Comparison of ENCODE assay signal across 25 mouse cellular contexts in genomic region chr10:69318514-69318913, GRCm38 (mm10). TPM values are rescaled to one million over a fixed set of nuclear protein-coding genes. Genes with fewer than 3 reads are reported as not detected.
DNase-seq lines count a peak whose midpoint lies in the region; ATAC-seq and TF ChIP-seq lines count a peak whose summit lies in the region.
"Had no signal": no experiment of that assay in that cellular context is flagged by ENCODE, and none has a peak within 500 bp of the region (broad histone marks: within the 10 kb centered on the region; RNA-seq: fewer than 3 reads in every experiment).

No protein-coding gene starts in this region.

- peaks cover 10% of the 10 kb centered on the region for H3K36me3 ChIP-seq in E14TG2a.4 (ENCODE audit: insufficient read depth, low read length)
- H3K36me3 ChIP-seq in ES-Bruce4 (ENCODE audit: control insufficient read depth, insufficient read depth, low read length, poor library complexity, severe bottlenecking), result no peaks in the 10 kb centered on the region
- H3K36me3 ChIP-seq in ES-E14 (ENCODE audit: control insufficient read depth, insufficient read depth, low read length, poor library complexity, severe bottlenecking), result no peaks in the 10 kb centered on the region
- H3K36me3 ChIP-seq: embryonic facial prominence, embryonic 10.5 days; embryonic facial prominence, embryonic 12.5 days; forebrain, embryonic 15.5 days; G1E had no signal

- in situ Hi-C loops in ES-E14 (cut with MboI; ENCODE audit: low sequenced_read_pairs in 2 of 2, unreplicated experiment in 2 of 2), result loop anchor here in 1 of 2 experiments (25.0 kb wide), 1 partner anchor 406 kb away; no protein-coding TSS in a partner anchor

- H3K27ac ChIP-seq in ES-Bruce4 (ENCODE audit: insufficient read depth, low read length) (no peak overlapping the region; the same call in 1 of the 2 replicates), ES-E14 (ENCODE audit: insufficient read depth, low read depth, low read length, poor library complexity, severe bottlenecking) (no peak overlapping the region)
- H3K27ac ChIP-seq: embryonic facial prominence, embryonic 10.5 days; embryonic facial prominence, embryonic 12.5 days; forebrain, embryonic 13.5 days; forebrain, embryonic 15.5 days had no signal

- no peaks in the 10 kb centered on the region for H3K9me3 ChIP-seq in E14TG2a.4 (ENCODE audit: low read length)
- no peaks in the 10 kb centered on the region for H3K9me3 ChIP-seq in ES-Bruce4 (replicated peaks; ENCODE audit: control insufficient read depth, insufficient read depth, low read length, poor library complexity, severe bottlenecking)
- H3K9me3 ChIP-seq in ES-E14 (ENCODE audit: control insufficient read depth, insufficient read depth, low read depth, low read length), result no peaks in the 10 kb centered on the region
- H3K9me3 ChIP-seq: embryonic facial prominence, embryonic 10.5 days; forebrain, embryonic 15.5 days had no signal

- TF ChIP-seq POLR2A in ES-Bruce4 (IDR thresholded peaks at IDR 0.05; ENCODE audit: insufficient read depth, low read length), result peak; percentile 62

- peak overlapping the region; percentile 80; the same call in 1 of the 2 replicates for H3K9ac ChIP-seq in ES-Bruce4 (ENCODE audit: low read depth, poor library complexity, severe bottlenecking)
- H3K9ac ChIP-seq in ES-E14 (ENCODE audit: insufficient read depth, low read depth, low read length, poor library complexity, severe bottlenecking), result peak overlapping the region; percentile 73; the same call in 1 of the 2 replicates
- H3K9ac ChIP-seq: embryonic facial prominence, embryonic 12.5 days; forebrain, embryonic 13.5 days; forebrain, embryonic 15.5 days; forebrain, postnatal 0 days had no signal

- no peak for TF ChIP-seq CTCF in E14TG2a.4 (conservative IDR thresholded peaks at IDR 0.05; ENCODE audit: low read length)
- no peak for TF ChIP-seq CTCF in ES-Bruce4 (IDR thresholded peaks at IDR 0.05; ENCODE audit: low read depth, low read length)

- no peak for ATAC-seq in CD4-positive, CD25-positive, alpha-beta regulatory T cell, adult 4 months
- ATAC-seq: activated CD4-positive, CD25-positive, alpha-beta regulatory T cell, adult 4 months; forebrain, embryonic 13.5 days; forebrain, embryonic 15.5 days; forebrain, postnatal 0 days; Patski had no signal

- DNase-seq in ES-E14 (ENCODE audit: low read depth, low spot score) (no peak), ZHBTc4 (ENCODE audit: low read depth, low spot score) (peak; percentile 90)
- DNase-seq in gastrocnemius, adult 18-20 months (ENCODE audit: low spot score), result no peak
- DNase-seq in thymus, postnatal 14 days, result no peak
- DNase-seq: adrenal gland, adult 8-10 months; adrenal gland, postnatal 14 days; adrenal gland, postnatal 36 days; cerebellum, adult 11-12 months; cerebellum, adult 2 months; cerebellum, adult 9-10 months; cerebellum, postnatal 14 days; cerebellum, postnatal 36 days; embryo, embryonic 11 days; forebrain, postnatal 0 days had no signal

- peak overlapping the region; percentile 76 for H3K4me3 ChIP-seq in E14TG2a.4 (replicated peaks; ENCODE audit: low read length)
- H3K4me3 ChIP-seq in ES-Bruce4 (ENCODE audit: low read depth, low read length), result peak overlapping the region; percentile 69
- H3K4me3 ChIP-seq in ES-E14 (ENCODE audit: insufficient read depth in 1 of 2, low read depth in 1 of 2, low read length in 2 of 2, poor library complexity in 1 of 2, severe bottlenecking in 1 of 2), result peak overlapping the region; percentile 71 to 98
- H3K4me3 ChIP-seq: embryonic facial prominence, embryonic 10.5 days; embryonic facial prominence, embryonic 12.5 days; forebrain, embryonic 13.5 days; forebrain, embryonic 15.5 days had no signal

- no peaks in the 10 kb centered on the region for H3K27me3 ChIP-seq in E14TG2a.4 (ENCODE audit: insufficient read depth, low read length)
- H3K27me3 ChIP-seq in ES-Bruce4 (ENCODE audit: control insufficient read depth, insufficient read depth, low read length, poor library complexity, severe bottlenecking), result no peaks in the 10 kb centered on the region
- H3K27me3 ChIP-seq: CH12.LX; embryonic facial prominence, embryonic 12.5 days; forebrain, embryonic 13.5 days; forebrain, embryonic 15.5 days; Patski had no signal

- TF ChIP-seq EP300 in ES-Bruce4 (IDR thresholded peaks at IDR 0.05; ENCODE audit: insufficient read depth, low read depth, low read length), result no peak

- H3K4me1 ChIP-seq in E14TG2a.4 (replicated peaks; ENCODE audit: low read depth, low read length) (peaks cover 33% of the 10 kb centered on the region), ES-Bruce4 (ENCODE audit: control insufficient read depth, insufficient read depth, low read length) (peaks cover 6% of the 10 kb centered on the region), ES-E14 (ENCODE audit: control insufficient read depth in 2 of 2, insufficient read depth in 2 of 2, low read length in 2 of 2, poor library complexity in 1 of 2) (peaks cover 0 to 3% of the 10 kb centered on the region in 2 experiments; a peak in 2 of 4 replicates)
- H3K4me1 ChIP-seq: forebrain, embryonic 13.5 days had no signal

TF ChIP-seq in ES-E14, 5 proteins besides CTCF, POLR2A, EP300 and RAD21:
- TF ChIP-seq ZNF384 (IDR thresholded peaks at IDR 0.05; ENCODE audit: low read depth, low read length) (no peak), HCFC1 (IDR thresholded peaks at IDR 0.05; ENCODE audit: borderline replicate concordance, insufficient read depth, low read length) (peak; percentile 55; the same call in 1 of the 2 replicates), ZC3H11A (IDR thresholded peaks at IDR 0.05; ENCODE audit: borderline replicate concordance, low read depth, low read length) (peak; percentile 33; the same call in 1 of the 2 replicates), MAFK (IDR thresholded peaks at IDR 0.05; ENCODE audit: insufficient read depth, low read depth, low read length) (peak; percentile 26; the same call in 1 of the 2 replicates), CHD2 (IDR thresholded peaks at IDR 0.05; ENCODE audit: low read depth, low read length) (peak; percentile 10; the same call in 1 of the 2 replicates)

RNA-seq across cellular contexts. Expression of gene Cdk1, which starts 34.2 kb away (rescaled TPM):
- polyA plus RNA-seq in ES-Bruce4 (2011; ENCODE audit: insufficient read depth, insufficient read length, low read depth, missing spikeins), result 402 and 415 TPM in 2 replicates
- total RNA-seq in ES-E14 (2012; rRNA removed), result 191 and 351 TPM in 2 replicates
- 10 to 100 TPM; 17.5 to 18.6 TPM for polyA plus RNA-seq in CD4-positive, CD25-positive, alpha-beta regulatory T cell, adult 4 months (2017; shearing (Covaris generic))
- total RNA-seq in gastrocnemius, adult 18-20 months (2021), result not detected

Comparison
In these comparisons a context has a peak if more than half of its experiments do, and no peak if none do; other contexts are left out.
1. RNA of gene Cdk1, which starts 34.2 kb away (total RNA-seq): 191 to 351 TPM in ES-E14; not detected in gastrocnemius, adult 18-20 months; every median in the first group is over 100 times any median in the second.
2. Peak in every context shown above with its lines, with median percentiles within 50 percentile points of each other: H3K4me3 ChIP-seq.